Mouse (Mus musculus): ENCODE data around the gene Rnf4. TPM values are rescaled to one million over a fixed set of nuclear protein-coding genes. Genes with fewer than 3 reads are reported as not detected.

Rnf4 gene
- total RNA-seq, 1 experiment = 177 TPM

DNA sequence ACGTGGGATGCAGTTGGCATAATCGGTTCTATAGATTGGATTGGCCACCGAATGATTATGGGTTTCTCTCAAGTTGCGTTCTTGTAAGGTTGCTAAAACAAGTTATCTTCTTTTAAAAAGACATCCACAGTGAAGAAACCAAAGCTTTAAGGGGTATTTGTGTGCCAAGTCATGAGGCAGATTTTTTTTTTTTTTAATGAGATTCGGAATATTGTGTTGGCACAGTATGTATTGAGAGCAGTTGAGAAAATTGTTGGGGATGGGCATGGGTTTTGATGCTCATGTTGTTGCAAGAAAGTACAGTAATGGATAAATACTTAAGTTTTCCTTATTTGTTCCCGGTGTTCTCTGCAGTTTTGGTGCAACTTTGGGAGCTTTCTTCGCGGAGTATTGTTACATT, 34.8 kb downstream of the Rnf4 start:
- H3K9me3 ChIP-seq (ENCODE audit: control insufficient read depth, insufficient read depth, low read depth, low read length) = no peaks in the 10 kb centered on the region
- no peak for DNase-seq (ENCODE audit: low read depth, low spot score)
- H3K4me1 ChIP-seq (ENCODE audit: control insufficient read depth in 2 of 2, insufficient read depth in 2 of 2, low read length in 2 of 2, poor library complexity in 1 of 2) = no peaks in the 10 kb centered on the region
- H3K9ac ChIP-seq (ENCODE audit: insufficient read depth, low read depth, low read length, poor library complexity, severe bottlenecking) = peak overlapping the region; percentile 90
- no peak for TF ChIP-seq ZNF384 (IDR thresholded peaks at IDR 0.05; ENCODE audit: low read depth, low read length)
- TF ChIP-seq HCFC1 (IDR thresholded peaks at IDR 0.05; ENCODE audit: borderline replicate concordance, insufficient read depth, low read length) = no peak
- TF ChIP-seq ZC3H11A (IDR thresholded peaks at IDR 0.05; ENCODE audit: borderline replicate concordance, low read depth, low read length) = no peak
- TF ChIP-seq CHD2 (IDR thresholded peaks at IDR 0.05; ENCODE audit: low read depth, low read length) = no peak
- no peak for TF ChIP-seq MAFK (IDR thresholded peaks at IDR 0.05; ENCODE audit: insufficient read depth, low read depth, low read length)
- in situ Hi-C loops (cut with MboI; ENCODE audit: low sequenced_read_pairs in 2 of 2, unreplicated experiment in 2 of 2) = no loop called here
- peak overlapping the region; percentile 65 to 97 for H3K4me3 ChIP-seq (ENCODE audit: insufficient read depth in 1 of 2, low read depth in 1 of 2, low read length in 2 of 2, poor library complexity in 1 of 2, severe bottlenecking in 1 of 2)
- H3K36me3 ChIP-seq (ENCODE audit: control insufficient read depth, insufficient read depth, low read length, poor library complexity, severe bottlenecking) = no peaks in the 10 kb centered on the region
- H3K27ac ChIP-seq (ENCODE audit: insufficient read depth, low read depth, low read length, poor library complexity, severe bottlenecking) = no peak overlapping the region

DNA sequence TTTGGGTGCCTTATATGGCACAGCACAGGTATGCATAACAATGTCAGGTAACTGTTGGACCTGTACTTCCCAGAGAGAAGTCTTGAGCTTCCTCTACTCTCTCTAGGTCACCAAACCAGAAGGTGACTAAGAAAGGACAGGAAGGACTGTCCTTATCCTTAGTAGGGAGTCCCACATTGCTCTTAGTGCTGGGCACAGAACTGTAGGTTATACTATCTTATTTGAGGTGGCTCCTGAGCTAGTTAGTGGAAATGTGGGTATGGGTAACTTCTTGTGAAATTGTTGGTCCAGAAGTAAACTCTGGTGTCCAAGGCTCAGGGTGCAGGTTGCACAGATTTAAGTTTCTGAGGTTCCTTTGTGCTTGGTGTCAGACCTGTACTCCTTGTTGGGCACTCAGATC, 36.1 kb downstream of the Rnf4 start:
- DNase-seq (ENCODE audit: low read depth, low spot score) = no peak
- no peak overlapping the region for H3K27ac ChIP-seq (ENCODE audit: insufficient read depth, low read depth, low read length, poor library complexity, severe bottlenecking)
- H3K9ac ChIP-seq (ENCODE audit: insufficient read depth, low read depth, low read length, poor library complexity, severe bottlenecking) = no peak overlapping the region
- in situ Hi-C loops (cut with MboI; ENCODE audit: low sequenced_read_pairs in 2 of 2, unreplicated experiment in 2 of 2) = no loop called here
- no peaks in the 10 kb centered on the region for H3K9me3 ChIP-seq (ENCODE audit: control insufficient read depth, insufficient read depth, low read depth, low read length)
- H3K4me3 ChIP-seq (ENCODE audit: insufficient read depth in 1 of 2, low read depth in 1 of 2, low read length in 2 of 2, poor library complexity in 1 of 2, severe bottlenecking in 1 of 2) = no peak overlapping the region
- no peak for TF ChIP-seq ZNF384 (IDR thresholded peaks at IDR 0.05; ENCODE audit: low read depth, low read length)
- TF ChIP-seq ZC3H11A (IDR thresholded peaks at IDR 0.05; ENCODE audit: borderline replicate concordance, low read depth, low read length) = no peak
- TF ChIP-seq CHD2 (IDR thresholded peaks at IDR 0.05; ENCODE audit: low read depth, low read length) = no peak
- TF ChIP-seq MAFK (IDR thresholded peaks at IDR 0.05; ENCODE audit: insufficient read depth, low read depth, low read length) = no peak
- TF ChIP-seq HCFC1 (IDR thresholded peaks at IDR 0.05; ENCODE audit: borderline replicate concordance, insufficient read depth, low read length) = no peak
- no peaks in the 10 kb centered on the region for H3K4me1 ChIP-seq (ENCODE audit: control insufficient read depth in 2 of 2, insufficient read depth in 2 of 2, low read length in 2 of 2, poor library complexity in 1 of 2)
- no peaks in the 10 kb centered on the region for H3K36me3 ChIP-seq (ENCODE audit: control insufficient read depth, insufficient read depth, low read length, poor library complexity, severe bottlenecking)

DNA sequence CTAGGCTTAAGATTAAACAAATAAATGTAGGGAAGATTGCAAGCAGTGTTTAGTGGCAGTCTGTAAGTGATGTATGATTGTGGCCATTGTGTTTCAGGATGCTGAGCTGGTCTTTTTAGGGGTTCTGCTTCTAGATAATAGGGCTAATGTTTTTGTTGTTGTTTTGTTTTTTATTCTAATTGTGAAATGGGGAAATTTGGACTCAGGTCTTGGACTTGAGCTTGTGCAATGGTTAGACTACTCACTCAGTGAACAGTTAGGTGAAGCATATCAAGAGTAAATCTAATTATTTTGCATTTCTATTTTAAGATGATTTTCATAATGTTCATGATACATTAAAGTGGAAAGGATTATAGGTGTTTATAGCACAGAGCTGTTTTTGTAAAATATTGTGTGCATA, 36.5 kb downstream of the Rnf4 start:
- Histone ChIP-seq H3K4me3 (ENCODE audit: insufficient read depth in 1 of 2, low read depth in 1 of 2, low read length in 2 of 2, poor library complexity in 1 of 2, severe bottlenecking in 1 of 2) (no peak overlapping the region), H3K27ac (ENCODE audit: insufficient read depth, low read depth, low read length, poor library complexity, severe bottlenecking) (no peak overlapping the region), H3K36me3 (ENCODE audit: control insufficient read depth, insufficient read depth, low read length, poor library complexity, severe bottlenecking) (no peaks in the 10 kb centered on the region), H3K4me1 (ENCODE audit: control insufficient read depth in 2 of 2, insufficient read depth in 2 of 2, low read length in 2 of 2, poor library complexity in 1 of 2) (no peaks in the 10 kb centered on the region), H3K9ac (ENCODE audit: insufficient read depth, low read depth, low read length, poor library complexity, severe bottlenecking) (no peak overlapping the region), H3K9me3 (ENCODE audit: control insufficient read depth, insufficient read depth, low read depth, low read length) (no peaks in the 10 kb centered on the region)
- TF ChIP-seq MAFK (IDR thresholded peaks at IDR 0.05; ENCODE audit: insufficient read depth, low read depth, low read length) = no peak
- TF ChIP-seq HCFC1 (IDR thresholded peaks at IDR 0.05; ENCODE audit: borderline replicate concordance, insufficient read depth, low read length) = no peak
- TF ChIP-seq ZNF384 (IDR thresholded peaks at IDR 0.05; ENCODE audit: low read depth, low read length) = no peak
- TF ChIP-seq CHD2 (IDR thresholded peaks at IDR 0.05; ENCODE audit: low read depth, low read length) = no peak
- TF ChIP-seq ZC3H11A (IDR thresholded peaks at IDR 0.05; ENCODE audit: borderline replicate concordance, low read depth, low read length) = no peak
- in situ Hi-C loops (cut with MboI; ENCODE audit: low sequenced_read_pairs in 2 of 2, unreplicated experiment in 2 of 2) = no loop called here
- DNase-seq (ENCODE audit: low read depth, low spot score) = no peak

DNA sequence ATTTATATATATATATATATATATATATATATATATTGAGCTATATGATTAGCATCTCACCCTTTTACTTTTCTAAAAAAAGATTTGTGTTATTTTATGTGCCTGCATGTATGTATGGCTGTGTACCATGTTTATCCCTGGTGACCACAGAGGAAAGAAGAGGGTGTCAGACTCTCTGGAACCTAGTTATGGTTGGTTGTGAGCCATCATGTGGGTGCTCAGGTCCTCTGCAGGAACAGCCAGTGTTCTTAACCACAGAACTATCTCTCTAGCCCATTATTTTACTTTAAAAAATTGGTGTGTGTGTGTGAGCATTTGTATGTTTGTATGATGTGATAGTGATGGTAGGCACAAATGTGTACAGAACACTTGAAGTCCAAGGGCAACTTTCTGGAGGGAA, 42.7 kb downstream of the Rnf4 start:
- Histone ChIP-seq H3K4me3 (ENCODE audit: insufficient read depth in 1 of 2, low read depth in 1 of 2, low read length in 2 of 2, poor library complexity in 1 of 2, severe bottlenecking in 1 of 2) (no peak overlapping the region), H3K9me3 (ENCODE audit: control insufficient read depth, insufficient read depth, low read depth, low read length) (no peaks in the 10 kb centered on the region), H3K36me3 (ENCODE audit: control insufficient read depth, insufficient read depth, low read length, poor library complexity, severe bottlenecking) (no peaks in the 10 kb centered on the region), H3K4me1 (ENCODE audit: control insufficient read depth in 2 of 2, insufficient read depth in 2 of 2, low read length in 2 of 2, poor library complexity in 1 of 2) (no peaks in the 10 kb centered on the region; a peak in 1 of 4 replicates), H3K9ac (ENCODE audit: insufficient read depth, low read depth, low read length, poor library complexity, severe bottlenecking) (no peak overlapping the region), H3K27ac (ENCODE audit: insufficient read depth, low read depth, low read length, poor library complexity, severe bottlenecking) (no peak overlapping the region)
- in situ Hi-C loops (cut with MboI; ENCODE audit: low sequenced_read_pairs in 2 of 2, unreplicated experiment in 2 of 2) = no loop called here
- no peak for DNase-seq (ENCODE audit: low read depth, low spot score)
- no peak for TF ChIP-seq ZNF384 (IDR thresholded peaks at IDR 0.05; ENCODE audit: low read depth, low read length)
- no peak for TF ChIP-seq HCFC1 (IDR thresholded peaks at IDR 0.05; ENCODE audit: borderline replicate concordance, insufficient read depth, low read length)
- TF ChIP-seq CHD2 (IDR thresholded peaks at IDR 0.05; ENCODE audit: low read depth, low read length) = no peak
- no peak for TF ChIP-seq MAFK (IDR thresholded peaks at IDR 0.05; ENCODE audit: insufficient read depth, low read depth, low read length)
- TF ChIP-seq ZC3H11A (IDR thresholded peaks at IDR 0.05; ENCODE audit: borderline replicate concordance, low read depth, low read length) = no peak

DNA sequence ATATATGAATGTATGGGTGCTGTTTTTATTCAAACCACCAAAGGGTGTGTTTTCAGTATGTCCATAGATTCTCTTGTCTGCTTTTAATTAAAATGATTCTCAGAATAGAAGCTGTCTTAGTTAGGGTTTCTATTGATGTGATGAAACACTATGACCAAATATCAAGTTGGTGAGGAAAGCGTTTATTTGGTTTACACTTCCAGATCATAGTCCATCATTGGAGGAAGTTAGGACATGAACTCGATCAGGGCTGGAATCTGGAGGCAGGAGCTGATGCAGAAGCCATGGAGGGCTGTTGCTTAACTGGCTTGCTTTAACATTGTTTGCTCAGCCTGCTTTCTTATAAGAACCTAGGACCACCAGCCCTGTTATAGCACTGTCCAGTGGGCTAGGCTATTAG, 45.6 kb downstream of the Rnf4 start:
- H3K4me3 ChIP-seq (ENCODE audit: insufficient read depth in 1 of 2, low read depth in 1 of 2, low read length in 2 of 2, poor library complexity in 1 of 2, severe bottlenecking in 1 of 2) = no peak overlapping the region

More for the DNA sequence above, 45.6 kb downstream of the Rnf4 start:
- H3K27ac ChIP-seq (ENCODE audit: insufficient read depth, low read depth, low read length, poor library complexity, severe bottlenecking) = no peak overlapping the region
- no peaks in the 10 kb centered on the region for H3K9me3 ChIP-seq (ENCODE audit: control insufficient read depth, insufficient read depth, low read depth, low read length)
- H3K4me1 ChIP-seq (ENCODE audit: control insufficient read depth in 2 of 2, insufficient read depth in 2 of 2, low read length in 2 of 2, poor library complexity in 1 of 2) = no peaks in the 10 kb centered on the region; a peak in 1 of 4 replicates
- no peak for DNase-seq (ENCODE audit: low read depth, low spot score)
- H3K9ac ChIP-seq (ENCODE audit: insufficient read depth, low read depth, low read length, poor library complexity, severe bottlenecking) = no peak overlapping the region
- in situ Hi-C loops (cut with MboI; ENCODE audit: low sequenced_read_pairs in 2 of 2, unreplicated experiment in 2 of 2) = no loop called here
- H3K36me3 ChIP-seq (ENCODE audit: control insufficient read depth, insufficient read depth, low read length, poor library complexity, severe bottlenecking) = no peaks in the 10 kb centered on the region
- TF ChIP-seq CHD2 (IDR thresholded peaks at IDR 0.05; ENCODE audit: low read depth, low read length) = no peak
- TF ChIP-seq MAFK (IDR thresholded peaks at IDR 0.05; ENCODE audit: insufficient read depth, low read depth, low read length) = no peak
- TF ChIP-seq HCFC1 (IDR thresholded peaks at IDR 0.05; ENCODE audit: borderline replicate concordance, insufficient read depth, low read length) = no peak
- no peak for TF ChIP-seq ZC3H11A (IDR thresholded peaks at IDR 0.05; ENCODE audit: borderline replicate concordance, low read depth, low read length)
- no peak for TF ChIP-seq ZNF384 (IDR thresholded peaks at IDR 0.05; ENCODE audit: low read depth, low read length)
